Mouse (Mus musculus): ENCODE measurements around the gene Olfr1366.
A peak's percentile ranks its signal among the peaks of the same experiment; 100 is the strongest.
"Not testable (repeated sequence)": the region's sequence is repeated elsewhere in the genome, so short reads cannot be mapped to it uniquely, and the experiment has no call there.

The Olfr1366 gene

DNA sequence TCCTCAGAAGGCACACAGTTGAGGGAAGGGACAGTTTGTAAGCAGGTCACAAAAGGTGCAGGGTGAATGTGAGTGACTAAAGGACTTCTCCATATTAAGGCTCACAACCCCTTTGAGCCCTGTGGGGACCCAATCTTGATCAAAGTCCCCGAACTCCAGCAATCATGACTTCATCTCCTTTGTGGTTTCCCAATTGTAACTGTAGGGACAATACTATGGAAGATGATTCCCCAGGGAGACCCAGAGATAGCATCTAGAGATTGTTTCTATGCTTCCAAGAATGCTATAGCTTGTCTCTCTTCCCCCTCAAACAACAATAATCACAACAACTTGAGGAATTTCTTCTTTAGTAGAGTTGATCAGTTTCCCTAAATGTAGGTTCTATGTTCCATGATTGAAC, at the start of gene Olfr1366:
Gene Olfr1366, minus strand, starts transcription at position 101 of the 400 bp plus-strand sequence.
- DNase-seq (ENCODE audit: low read depth, low spot score): no peak

DNA sequence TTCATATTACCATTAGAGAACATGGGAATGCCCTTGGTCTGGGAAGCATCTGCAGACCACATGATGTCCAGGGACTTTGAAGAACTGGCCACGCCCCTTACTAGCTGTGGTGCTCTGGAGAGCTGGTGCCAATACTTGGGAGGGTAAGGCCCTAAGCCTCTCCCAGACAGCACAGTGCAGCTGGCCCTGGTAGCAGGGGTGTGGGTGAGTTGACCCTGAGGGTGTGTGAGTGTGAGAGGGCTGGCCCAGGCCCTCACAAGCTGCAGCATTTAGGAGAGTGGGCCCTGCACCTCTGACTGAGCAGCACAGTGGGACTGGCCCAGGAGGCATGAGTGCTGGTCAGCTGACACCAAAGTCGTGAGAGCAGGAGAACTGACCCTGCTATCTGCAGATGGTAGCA, 49.0 kb upstream of the Olfr1366 start:
- no peak for DNase-seq (ENCODE audit: low read depth, low spot score)

DNA sequence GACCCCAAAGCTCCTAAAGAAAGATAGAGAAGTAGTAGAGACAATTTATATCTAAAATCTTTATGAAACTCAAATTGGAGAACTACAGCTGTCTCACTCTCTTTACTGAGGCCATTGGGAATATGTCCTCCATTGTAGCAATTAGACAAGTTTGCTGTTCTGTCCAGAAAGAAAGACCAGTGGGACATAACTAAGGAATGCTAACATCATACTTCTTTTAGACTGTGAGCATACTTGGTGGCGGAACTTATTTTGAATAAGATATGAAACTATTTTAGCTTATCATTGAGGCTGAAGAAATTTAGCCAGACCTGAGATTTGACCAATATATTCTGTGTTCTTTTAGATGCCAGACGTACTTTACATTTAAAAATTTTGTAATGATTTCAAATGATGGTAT, 39.1 kb upstream of the Olfr1366 start, which contains the start of gene Olfr1364:
Gene Olfr1364, minus strand, starts transcription at position 101 of the 400 bp plus-strand sequence.
- DNase-seq (ENCODE audit: low read depth, low spot score): no peak

DNA sequence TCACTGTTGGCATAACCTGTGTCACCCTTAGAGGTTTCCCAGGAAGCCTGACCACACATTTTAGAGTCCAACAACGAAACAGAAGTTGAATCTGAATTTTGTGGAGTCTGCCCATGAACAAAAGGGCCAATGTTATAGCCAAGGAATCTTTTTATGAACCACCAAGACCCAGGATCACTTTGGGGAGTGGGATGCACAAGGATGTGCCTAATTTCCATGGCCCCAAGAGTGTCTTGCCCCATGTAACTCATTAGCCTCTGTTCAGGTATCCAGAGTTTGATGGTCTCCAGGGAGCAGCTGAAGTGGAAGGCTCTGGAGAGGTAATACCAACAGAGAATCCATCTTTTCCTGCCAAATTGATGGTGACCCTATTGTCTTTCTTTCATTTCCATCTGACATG, 17.2 kb upstream of the Olfr1366 start, which contains the start of gene Olfr1535:
Gene Olfr1535, minus strand, starts transcription at position 101 of the 400 bp plus-strand sequence.
- no peak for DNase-seq (ENCODE audit: low read depth, low spot score)

DNA sequence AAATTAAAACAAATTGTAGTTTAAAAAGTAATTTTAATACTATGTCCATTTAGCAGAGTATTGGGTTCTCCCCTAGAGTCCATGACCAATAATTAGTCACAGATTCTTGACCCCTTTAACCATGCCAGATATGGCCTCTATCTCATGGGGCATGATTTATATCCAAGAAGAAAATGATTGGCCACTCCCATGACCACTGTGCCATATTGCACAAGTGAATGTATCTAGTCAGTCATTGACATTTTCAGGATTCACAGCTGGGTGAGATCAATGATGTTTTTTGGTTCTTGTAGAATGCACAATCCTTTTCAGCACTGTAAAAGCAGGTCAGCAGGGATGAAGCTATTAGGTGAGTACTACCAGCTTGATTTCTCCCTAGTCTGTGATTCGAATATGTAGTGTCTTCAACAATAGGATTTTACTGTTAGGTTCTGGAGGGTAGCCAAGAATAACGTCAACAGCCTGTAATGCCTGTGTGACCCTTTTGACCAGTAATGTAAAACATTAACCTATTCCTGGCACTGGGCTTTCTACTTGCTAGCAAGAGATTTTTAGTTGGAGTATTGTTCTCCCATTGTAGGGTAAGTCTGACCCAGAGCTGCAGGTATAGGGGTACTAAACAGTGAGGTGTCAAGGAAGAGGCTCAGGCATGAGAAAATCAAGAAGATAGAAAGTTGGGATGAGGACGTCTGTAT, 8.0 kb upstream of the Olfr1366 start:
- no peak for DNase-seq (ENCODE audit: low read depth, low spot score)

DNA sequence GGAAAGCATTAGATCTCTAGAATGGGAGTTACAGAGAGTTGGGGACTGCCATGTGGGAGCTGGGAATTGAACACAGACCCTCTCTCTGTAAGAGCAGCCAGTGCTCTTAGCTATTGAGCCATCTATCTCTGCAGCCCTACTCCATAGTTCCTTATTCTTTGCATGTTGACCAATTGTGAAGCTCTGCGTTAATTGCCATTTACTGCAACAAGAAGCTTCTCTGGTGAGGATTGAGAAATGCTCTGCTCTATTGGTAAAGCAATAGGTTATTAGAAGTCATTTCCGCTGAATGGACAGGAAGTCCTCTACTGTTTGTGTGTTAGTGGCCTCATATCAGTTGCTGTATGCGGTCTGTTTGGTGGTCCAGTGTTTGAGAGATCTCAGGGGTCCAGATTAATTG, 6.9 kb upstream of the Olfr1366 start:
- no peak for DNase-seq (ENCODE audit: low read depth, low spot score)

DNA sequence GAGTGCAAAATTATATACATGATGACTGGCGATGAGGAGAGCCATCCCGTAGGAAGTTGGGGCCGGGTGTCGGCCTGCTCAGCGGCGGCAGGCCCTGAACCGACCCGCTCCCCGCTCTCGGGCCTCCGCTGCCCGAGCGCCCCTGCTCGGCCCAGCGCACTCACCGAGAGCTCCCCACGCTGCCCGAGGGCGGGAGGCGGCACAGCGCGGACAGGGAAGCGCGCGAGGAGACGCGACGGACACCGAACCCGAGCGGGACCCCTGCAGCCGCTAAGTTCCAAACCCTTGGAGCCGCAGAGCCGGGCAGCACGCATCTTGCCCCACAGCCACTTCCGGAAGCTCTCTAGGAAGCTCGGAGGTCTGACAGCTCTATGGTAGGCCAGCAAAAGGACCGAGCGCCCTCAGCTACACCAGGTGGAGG, 11.8 kb downstream of the Olfr1366 start, which contains the start of gene Zkscan8:
Gene Zkscan8, minus strand, starts transcription at position 340 of the 421 bp plus-strand sequence.
- DNase-seq (ENCODE audit: low read depth, low spot score): peak; percentile 96

DNA sequence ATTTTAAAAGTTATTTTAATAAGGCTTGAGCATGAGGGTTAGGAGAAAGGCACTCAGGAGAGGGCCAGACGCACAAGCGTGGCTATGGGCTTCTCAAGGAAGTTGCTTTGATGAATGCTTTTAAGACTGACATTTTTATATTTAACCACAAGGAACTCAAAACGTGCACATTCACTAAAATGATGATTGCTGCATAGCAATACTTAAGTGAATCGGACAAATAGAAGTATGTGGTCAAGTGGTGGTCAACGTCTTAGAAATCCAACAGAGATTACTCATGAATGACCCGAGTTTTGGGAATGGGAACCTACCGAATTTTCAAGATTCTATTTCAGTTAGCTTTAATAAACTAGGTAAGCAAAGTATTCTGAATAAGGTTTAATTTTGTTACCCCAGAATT, 12.5 kb downstream of the Olfr1366 start:
- peak; percentile 2 for DNase-seq (ENCODE audit: low read depth, low spot score)

DNA sequence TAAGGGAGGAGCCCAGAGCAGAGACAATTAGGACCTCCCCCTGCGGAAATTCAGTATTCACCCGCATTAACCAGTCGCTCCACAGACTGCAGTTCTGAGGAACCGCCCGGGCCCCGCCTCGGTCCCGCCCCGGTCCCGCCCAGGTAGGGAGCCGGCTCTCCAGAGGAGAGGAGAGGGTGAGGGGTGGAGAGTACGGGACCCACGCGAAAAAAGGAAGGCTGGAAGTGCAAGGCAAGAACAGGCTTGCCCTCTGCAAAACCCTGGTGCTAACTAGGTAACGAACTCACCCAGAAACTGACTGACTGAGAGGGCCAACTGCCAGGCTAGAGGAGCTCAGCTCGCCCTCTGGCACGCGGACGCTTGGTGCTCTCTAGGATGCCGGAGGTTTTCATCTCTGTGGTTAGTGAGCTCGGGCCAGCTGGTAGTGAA, 36.4 kb downstream of the Olfr1366 start:
- peak; percentile 96 for DNase-seq (ENCODE audit: low read depth, low spot score)

DNA sequence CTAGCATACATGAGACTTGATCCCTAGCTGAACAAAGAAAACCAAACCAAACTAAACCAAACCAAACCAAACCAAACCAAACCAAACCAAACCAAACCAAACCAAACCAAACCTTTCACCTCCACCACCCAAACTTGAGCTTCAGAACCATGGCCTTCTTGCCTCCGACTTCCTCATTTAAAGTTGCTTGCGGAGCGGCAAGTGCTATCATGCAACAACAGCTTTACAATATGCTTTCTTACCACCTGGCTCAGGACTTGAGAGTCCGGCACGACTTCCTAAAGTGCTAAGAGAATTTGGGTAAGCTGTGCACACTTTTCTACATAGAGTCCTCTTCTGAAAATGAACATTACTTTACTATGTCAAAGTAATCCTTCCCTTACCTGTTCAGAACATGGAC, 40.3 kb downstream of the Olfr1366 start:
- no peak for DNase-seq (ENCODE audit: low read depth, low spot score)

DNA sequence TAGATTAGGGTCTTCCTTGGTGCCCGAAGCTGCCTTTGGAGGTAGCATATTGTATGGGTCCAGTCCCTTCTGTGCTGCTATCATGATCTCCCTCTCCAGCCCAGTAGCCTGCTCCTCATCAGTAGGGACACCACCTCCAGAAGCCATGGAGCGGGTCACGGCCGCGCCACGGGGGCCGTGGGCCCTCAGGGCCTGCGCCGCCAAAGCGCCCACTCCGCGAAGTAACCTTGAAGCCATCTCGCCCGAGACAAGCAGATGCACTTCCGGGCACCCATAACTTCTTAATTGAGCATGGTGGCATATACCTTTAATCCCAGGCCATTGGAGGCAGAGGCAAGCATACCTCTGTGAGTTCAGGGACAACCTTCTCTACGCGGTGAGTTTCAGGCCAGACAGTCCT, 41.4 kb downstream of the Olfr1366 start, which contains the start of gene Gm11273:
Gene Gm11273, minus strand, starts transcription at position 237 of the 400 bp plus-strand sequence.
- DNase-seq (ENCODE audit: low read depth, low spot score): not testable (repeated sequence)

DNA sequence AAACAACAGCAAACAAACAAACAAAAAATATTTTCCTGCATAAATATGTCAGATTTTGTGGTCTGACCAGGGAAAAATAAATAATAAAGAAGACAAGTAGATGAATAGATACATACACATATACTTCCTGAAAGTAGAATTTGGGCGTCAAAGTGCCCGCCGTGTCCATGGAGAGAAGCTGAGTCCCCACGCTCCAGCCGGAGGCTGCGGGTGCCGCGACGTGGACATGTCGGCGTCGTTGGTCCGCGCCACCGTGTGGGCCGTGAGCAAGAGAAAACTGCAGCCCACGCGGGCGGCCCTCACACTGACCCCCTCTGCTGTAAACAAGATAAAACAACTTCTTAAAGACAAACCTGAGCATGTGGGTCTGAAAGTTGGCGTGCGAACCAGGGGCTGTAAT, 47.5 kb downstream of the Olfr1366 start, which contains the start of gene AK157302:
Gene AK157302, plus strand, starts transcription at position 144 of the 400 bp plus-strand sequence.
- no peak for DNase-seq (ENCODE audit: low read depth, low spot score)

DNA sequence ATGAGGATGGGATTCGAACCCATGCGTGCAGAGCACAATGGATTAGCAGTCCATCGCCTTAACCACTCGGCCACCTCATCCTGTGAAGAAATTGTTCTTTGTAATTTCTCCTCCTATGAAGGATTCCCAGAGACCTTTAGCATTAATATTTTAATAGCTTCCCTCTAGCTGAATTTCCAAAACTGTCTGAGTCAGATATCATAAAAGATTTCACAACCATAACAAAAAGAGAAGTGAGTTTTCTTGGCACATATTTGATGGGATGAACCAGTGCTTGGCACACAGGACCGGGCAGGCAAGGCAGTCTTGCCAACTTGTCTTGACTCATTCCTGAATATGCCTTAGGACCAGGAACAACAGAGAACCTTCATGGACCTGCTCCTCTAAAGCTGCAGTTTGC, 49.8 kb downstream of the Olfr1366 start:
- DNase-seq (ENCODE audit: low read depth, low spot score): no peak

DNA sequence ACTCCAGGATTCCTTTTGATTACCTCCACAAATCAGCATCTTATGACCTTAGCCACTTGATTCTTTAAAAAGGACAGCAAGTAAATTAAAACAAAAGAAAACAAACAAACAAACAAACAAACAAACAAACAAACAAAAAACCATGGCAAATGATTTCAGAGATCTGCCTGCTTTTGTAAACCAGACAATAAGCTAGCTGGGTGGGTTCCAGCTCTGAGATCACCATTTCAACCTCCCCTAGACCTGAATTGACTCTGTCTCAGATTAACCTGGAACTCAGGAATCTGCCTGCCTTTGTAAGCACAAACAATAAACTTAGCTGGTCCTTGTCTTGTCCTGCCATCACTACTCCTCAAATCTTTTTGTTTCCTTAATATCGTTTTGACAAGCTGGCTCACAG, 55.7 kb downstream of the Olfr1366 start:
- DNase-seq (ENCODE audit: low read depth, low spot score): no peak

Measured in brain, adult 2 months (tissue).